Mouse (Mus musculus) monocyte, adult 2 months (primary cell): Measurements from ENCODE around the gene Sfxn3.

Experiments used
- DNase-seq, 2 experiments: peaks; one replicate each; pipeline ENCODE4 v3.0.0; 2022; ENCODE audit warnings: low spot score in 2 of 2, low read depth in 1 of 2

Sfxn3 gene

GRCm38 (mm10) chr19:45045651-45046050 lies 1.7 kb upstream of the Sfxn3 start, which contains the start of gene Pdzd7:
TSS of gene Pdzd7 (minus strand) at chr19:45045717.
- no peak for DNase-seq

GRCm38 (mm10) chr19:45046523-45047321 lies 581 bp upstream of the Sfxn3 start:
- no peak for DNase-seq

GRCm38 (mm10) chr19:45047935-45048643 lies 786 bp downstream of the Sfxn3 start:
- peak; percentile 61 to 64 for DNase-seq

GRCm38 (mm10) chr19:45048644-45049365 lies 1.5 kb downstream of the Sfxn3 start:
- DNase-seq: no peak

- no peak for DNase-seq
Observed at GRCm38 (mm10) chr19:45049523-45049922, 2.2 kb downstream of the Sfxn3 start.

- DNase-seq: no peak
Observed at GRCm38 (mm10) chr19:45053451-45053850, 6.1 kb downstream of the Sfxn3 start.

GRCm38 (mm10) chr19:45054892-45055690 lies 7.8 kb downstream of the Sfxn3 start:
- no peak for DNase-seq

GRCm38 (mm10) chr19:45056364-45056763 lies 9.1 kb downstream of the Sfxn3 start:
- no peak for DNase-seq

GRCm38 (mm10) chr19:45056908-45057698 lies 9.8 kb downstream of the Sfxn3 start:
- no peak for DNase-seq

- no peak for DNase-seq
Observed at GRCm38 (mm10) chr19:45057724-45058112, 10.4 kb downstream of the Sfxn3 start.

GRCm38 (mm10) chr19:45058113-45058839 lies 11.0 kb downstream of the Sfxn3 start:
- peak; percentile 82 to 85 for DNase-seq

GRCm38 (mm10) chr19:45058841-45059240 lies 11.5 kb downstream of the Sfxn3 start:
- no peak for DNase-seq

- DNase-seq: peak in 1 of 2 experiments; percentile 37
Observed at GRCm38 (mm10) chr19:45063565-45064292, 16.4 kb downstream of the Sfxn3 start.

- no peak for DNase-seq
Observed at GRCm38 (mm10) chr19:45065226-45065625, 17.9 kb downstream of the Sfxn3 start.

GRCm38 (mm10) chr19:45067170-45067569 lies 19.9 kb downstream of the Sfxn3 start:
- no peak for DNase-seq

GRCm38 (mm10) chr19:45067758-45068510 lies 20.6 kb downstream of the Sfxn3 start:
- no peak for DNase-seq

- DNase-seq: peak; percentile 52 to 74
Observed at GRCm38 (mm10) chr19:45073871-45074542, 26.7 kb downstream of the Sfxn3 start.
